Mouse (Mus musculus) ES-E14 (cell line): ENCODE measurements around the gene Polr2l.

Experiments
- CHD2 ChIP-seq: IDR thresholded peaks from 2 replicates; pipeline ENCODE4 v1.6.1; 2014; ENCODE audit warnings: mild to moderate bottlenecking, low read depth, low read length, inconsistent platforms
- HCFC1 ChIP-seq: IDR thresholded peaks from 2 replicates; pipeline ENCODE4 v1.6.1; 2012; ENCODE audit warnings: low read length, inconsistent platforms, borderline replicate concordance; ENCODE audit not compliant: insufficient read depth
- MAFK ChIP-seq: IDR thresholded peaks from 2 replicates; pipeline ENCODE4 v1.6.1; 2014; ENCODE audit warnings: mild to moderate bottlenecking, low read depth, low read length, inconsistent platforms; ENCODE audit not compliant: insufficient read depth
- ZC3H11A ChIP-seq: IDR thresholded peaks from 2 replicates; pipeline ENCODE4 v1.6.1; 2012; ENCODE audit warnings: low read depth, mild to moderate bottlenecking, inconsistent platforms, low read length, borderline replicate concordance
- ZNF384 ChIP-seq: IDR thresholded peaks from 2 replicates; pipeline ENCODE4 v1.6.1; 2012; ENCODE audit warnings: low read depth, low read length, inconsistent platforms

- peak; percentile 73; the same call in 1 of the 2 replicates for TF ChIP-seq ZNF384
- TF ChIP-seq ZC3H11A: no peak
- no peak for TF ChIP-seq CHD2
- 0 out of 2 replicates have a peak, but pooled peaks have one; percentile 8 for TF ChIP-seq MAFK
- peak; percentile 93 for TF ChIP-seq HCFC1
Measured at GRCm38 (mm10) chr7:141447110-141447991, 27.6 kb downstream of the Polr2l start, which contains the start of gene Rplp2.
